Mouse (Mus musculus): Measurements from ENCODE around the gene Clcnka. TPM values are rescaled to one million over a fixed set of nuclear protein-coding genes. Genes with fewer than 3 reads are reported as not detected.

The Clcnka gene
- 0.05 and 0.06 TPM in 2 replicates for polyA plus RNA-seq (2015; fragmentation: Nextera tagmentation; extraction: Ambion mirVana)

DNA sequence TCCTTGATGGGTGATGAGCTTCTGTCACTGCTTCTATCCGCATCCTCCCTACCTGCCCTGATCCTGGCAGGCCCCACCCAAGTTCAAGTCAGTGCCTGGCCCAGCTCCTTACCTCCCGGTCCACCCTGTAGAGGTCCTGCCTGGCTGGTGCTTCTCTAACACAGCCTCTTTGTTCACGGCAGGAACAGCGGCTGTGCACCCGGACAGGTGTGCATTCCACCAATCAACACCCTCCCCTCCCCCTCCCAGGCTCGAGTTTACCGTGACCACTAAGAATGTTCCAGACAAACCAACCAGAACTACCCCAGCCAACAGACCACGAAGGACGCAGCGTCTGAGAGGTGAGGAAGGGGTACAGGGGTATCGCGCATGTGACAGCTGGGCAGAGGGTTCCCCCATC is at the start of gene Clcnka:
Gene Clcnka, minus strand, starts transcription at position 180 of the 400 bp plus-strand sequence.
- no peak for ATAC-seq (replicated peaks; ENCODE audit: insufficient number of reproducible peaks, insufficient read depth, low FRiP score, low read depth)
- no peak within 1 kb of the TSS for H3K4me3 ChIP-seq
- H3K27me3 ChIP-seq, result 0 out of 2 replicates have a peak, but pooled peaks cover under 1% of the 10 kb centered on the region
- H3K9ac ChIP-seq, result no peak within 1 kb of the TSS
- H3K9me3 ChIP-seq (replicated peaks), result no peaks in the 10 kb centered on the region
- WGBS, result 46% methylated on average over 12 of the region's 12 CpGs
- no peak within 1 kb of the TSS for H3K4me2 ChIP-seq
- H3K4me1 ChIP-seq (replicated peaks), result peaks cover 6% of the 10 kb centered on the region
- H3K36me3 ChIP-seq, result no peaks in the 10 kb centered on the region
- no peak within 1 kb of the TSS for H3K27ac ChIP-seq

- H3K4me2 ChIP-seq, result 0 out of 2 replicates have a peak overlapping the region, but pooled peaks have one; percentile 88
- H3K36me3 ChIP-seq, result peaks cover 9% of the 10 kb centered on the region; the same call in 1 of the 2 replicates
- peaks cover 21% of the 10 kb centered on the region for H3K4me1 ChIP-seq (replicated peaks)
- H3K9me3 ChIP-seq (replicated peaks), result no peaks in the 10 kb centered on the region
- 64% methylated on average over 7 of the region's 7 CpGs for WGBS
- no peak overlapping the region for H3K4me3 ChIP-seq
- no peak overlapping the region for H3K27ac ChIP-seq
- H3K9ac ChIP-seq, result no peak overlapping the region
- ATAC-seq (replicated peaks; ENCODE audit: insufficient number of reproducible peaks, insufficient read depth, low FRiP score, low read depth), result no peak
- H3K27me3 ChIP-seq, result no peaks in the 10 kb centered on the region
These were observed 47.7 kb upstream of the Clcnka start for GRCm38 (mm10) chr4:141446211-141446610.

DNA sequence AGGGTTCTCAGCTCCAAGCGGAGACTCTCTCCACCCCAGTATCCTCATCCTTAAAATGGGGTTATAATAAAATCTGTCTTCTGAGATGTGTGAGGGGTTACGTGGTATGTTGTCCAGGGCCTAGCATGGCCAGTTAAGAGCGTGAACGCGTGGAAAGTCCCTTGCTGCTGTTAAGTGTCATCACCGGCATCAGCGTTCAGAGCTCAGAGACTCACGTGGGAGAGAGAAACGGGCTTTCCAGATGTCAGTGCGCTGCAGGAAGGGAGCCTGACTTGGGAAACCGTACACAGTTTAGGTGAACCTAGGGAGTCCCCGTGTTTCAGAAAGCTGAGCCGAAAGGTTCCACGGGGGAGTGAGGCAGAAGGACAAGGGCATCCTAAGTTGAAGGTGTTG is 46.8 kb upstream of the Clcnka start:
- no peaks in the 10 kb centered on the region for H3K9me3 ChIP-seq (replicated peaks)
- H3K4me3 ChIP-seq, result peak overlapping the region; percentile 90
- H3K9ac ChIP-seq, result peak overlapping the region; percentile 92
- H3K4me1 ChIP-seq (replicated peaks), result peaks cover 21% of the 10 kb centered on the region
- 12% methylated on average over 14 of the region's 14 CpGs for WGBS
- H3K27me3 ChIP-seq, result no peaks in the 10 kb centered on the region
- H3K36me3 ChIP-seq, result peaks cover 9% of the 10 kb centered on the region; the same call in 1 of the 2 replicates
- no peak for ATAC-seq (replicated peaks; ENCODE audit: insufficient number of reproducible peaks, insufficient read depth, low FRiP score, low read depth)
- peak overlapping the region; percentile 88 for H3K4me2 ChIP-seq
- 0 out of 2 replicates have a peak overlapping the region, but pooled peaks have one; percentile 76 for H3K27ac ChIP-seq

- Histone ChIP-seq H3K27me3 (no peaks in the 10 kb centered on the region), H3K36me3 (peaks cover 9% of the 10 kb centered on the region; the same call in 1 of the 2 replicates), H3K4me2 (peak within 1 kb of the TSS; percentile 88), H3K4me1 (replicated peaks) (peaks cover 21% of the 10 kb centered on the region), H3K9ac (peak within 1 kb of the TSS; percentile 92), H3K4me3 (peak within 1 kb of the TSS; percentile 90), H3K27ac (peak within 1 kb of the TSS; percentile 76), H3K9me3 (replicated peaks) (no peaks in the 10 kb centered on the region)
- peak; percentile 86 for ATAC-seq (replicated peaks; ENCODE audit: insufficient number of reproducible peaks, insufficient read depth, low FRiP score, low read depth)
- under 1% methylated on average over 87 of the region's 102 CpGs for WGBS
These were observed 46.2 kb upstream of the Clcnka start, which contains the start of gene Zbtb17 for GRCm38 (mm10) chr4:141444451-141445327. Zbtb17 (plus strand) TSS chr4:141444654.

DNA sequence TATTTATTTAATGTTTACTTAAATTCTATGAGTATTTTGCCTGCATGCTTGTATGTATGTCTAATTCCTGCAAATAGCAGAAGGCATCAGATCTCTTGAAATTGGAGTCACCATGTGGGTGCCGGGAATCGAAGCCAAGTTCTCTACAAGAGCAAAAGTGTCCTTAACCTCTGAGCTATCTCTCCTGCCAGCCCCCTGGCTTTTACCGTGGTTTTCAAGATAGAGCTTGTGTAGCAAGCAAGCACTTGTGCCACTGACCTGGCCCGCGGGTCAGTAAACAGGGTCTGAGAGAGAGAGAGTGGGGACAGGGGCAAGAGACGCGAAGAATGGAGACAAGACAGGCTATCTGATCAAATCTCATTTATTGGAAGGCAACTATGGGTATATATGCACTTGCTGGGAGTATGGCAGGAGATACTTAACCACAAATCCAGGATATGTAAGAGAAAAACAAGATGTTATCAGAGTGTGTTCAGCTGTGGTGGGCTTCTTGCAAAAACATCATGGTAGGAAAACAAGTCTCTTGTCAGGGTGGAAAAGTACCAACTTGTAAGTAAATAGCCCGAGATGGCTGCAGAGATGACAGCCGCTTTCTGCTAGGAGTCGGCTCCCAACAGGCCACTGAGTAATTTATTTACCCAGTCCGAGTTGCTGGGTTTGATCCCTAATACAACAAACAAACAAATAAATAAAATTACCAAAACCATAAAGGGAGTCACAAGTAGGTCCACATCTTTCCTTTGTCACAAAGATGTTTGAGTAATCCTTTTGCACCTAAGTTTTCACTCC is 45.3 kb upstream of the Clcnka start:
- ATAC-seq (replicated peaks; ENCODE audit: insufficient number of reproducible peaks, insufficient read depth, low FRiP score, low read depth), result no peak
- Histone ChIP-seq H3K4me3 (peak overlapping the region; percentile 90), H3K4me2 (peak overlapping the region; percentile 70), H3K9me3 (replicated peaks) (no peaks in the 10 kb centered on the region), H3K4me1 (replicated peaks) (peaks cover 21% of the 10 kb centered on the region), H3K9ac (peak overlapping the region; percentile 92), H3K27ac (0 out of 2 replicates have a peak overlapping the region, but pooled peaks have one; percentile 19), H3K36me3 (peaks cover 9% of the 10 kb centered on the region; the same call in 1 of the 2 replicates), H3K27me3 (no peaks in the 10 kb centered on the region)
- 44% methylated on average over 11 of the region's 11 CpGs for WGBS

GRCm38 (mm10) chr4:141440877-141441276 is 42.4 kb upstream of the Clcnka start:
- H3K9ac ChIP-seq, result no peak overlapping the region
- H3K27ac ChIP-seq, result no peak overlapping the region
- H3K9me3 ChIP-seq (replicated peaks), result no peaks in the 10 kb centered on the region
- peaks cover 16% of the 10 kb centered on the region for H3K4me1 ChIP-seq (replicated peaks)
- H3K27me3 ChIP-seq, result no peaks in the 10 kb centered on the region
- no peak for ATAC-seq (replicated peaks; ENCODE audit: insufficient number of reproducible peaks, insufficient read depth, low FRiP score, low read depth)
- no peak overlapping the region for H3K4me3 ChIP-seq
- no peaks in the 10 kb centered on the region for H3K36me3 ChIP-seq
- no peak overlapping the region for H3K4me2 ChIP-seq

- H3K27ac ChIP-seq, result no peak overlapping the region
These were observed 40.7 kb upstream of the Clcnka start for GRCm38 (mm10) chr4:141439083-141439803.

DNA sequence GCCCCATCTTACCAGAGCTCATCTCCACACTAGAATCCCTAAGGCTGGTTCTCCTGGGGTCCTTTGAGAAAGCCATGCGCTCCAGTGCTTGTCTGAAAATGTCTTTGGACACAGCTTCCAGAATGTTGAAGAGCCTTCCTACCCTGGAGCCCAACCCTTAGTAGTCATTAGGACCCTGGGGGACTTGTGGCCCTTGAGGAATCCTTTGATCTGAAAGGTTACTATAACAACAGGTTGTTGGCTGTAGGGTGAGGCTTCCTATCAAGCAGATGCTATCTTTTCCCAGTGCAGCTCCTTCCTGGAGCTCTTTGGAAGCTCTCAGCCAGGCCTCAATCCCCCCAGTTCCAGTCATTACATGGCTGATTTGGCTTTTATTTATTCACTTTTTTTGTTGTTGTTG is 37.5 kb upstream of the Clcnka start, which contains the start of gene Srarp:
Gene Srarp, minus strand, starts transcription at position 132 of the 400 bp plus-strand sequence.
- H3K36me3 ChIP-seq, result no peaks in the 10 kb centered on the region
- H3K4me3 ChIP-seq, result no peak within 1 kb of the TSS
- no peaks in the 10 kb centered on the region for H3K9me3 ChIP-seq (replicated peaks)
- H3K27ac ChIP-seq, result no peak within 1 kb of the TSS
- no peaks in the 10 kb centered on the region for H3K27me3 ChIP-seq
- no peaks in the 10 kb centered on the region for H3K4me1 ChIP-seq (replicated peaks)
- ATAC-seq (replicated peaks; ENCODE audit: insufficient number of reproducible peaks, insufficient read depth, low FRiP score, low read depth), result no peak
- no peak within 1 kb of the TSS for H3K9ac ChIP-seq
- H3K4me2 ChIP-seq, result no peak within 1 kb of the TSS
- 74% methylated on average over 1 of the region's 1 CpGs for whole genome bisulfite sequencing

More at GRCm38 (mm10) chr4:141439083-141439803, 40.7 kb upstream of the Clcnka start:
- Histone ChIP-seq H3K4me2 (no peak overlapping the region), H3K36me3 (no peaks in the 10 kb centered on the region), H3K4me1 (replicated peaks) (peaks cover 8% of the 10 kb centered on the region), H3K4me3 (no peak overlapping the region), H3K27me3 (no peaks in the 10 kb centered on the region), H3K9ac (no peak overlapping the region), H3K9me3 (replicated peaks) (no peaks in the 10 kb centered on the region)
- no peak for ATAC-seq (replicated peaks; ENCODE audit: insufficient number of reproducible peaks, insufficient read depth, low FRiP score, low read depth)
- 78% methylated on average over 12 of the region's 12 CpGs for WGBS

GRCm38 (mm10) chr4:141433191-141433590 is 34.7 kb upstream of the Clcnka start:
- no peak overlapping the region for H3K4me3 ChIP-seq
- no peak overlapping the region for H3K27ac ChIP-seq
- no peaks in the 10 kb centered on the region for H3K4me1 ChIP-seq (replicated peaks)
- H3K36me3 ChIP-seq, result no peaks in the 10 kb centered on the region
- no peak overlapping the region for H3K4me2 ChIP-seq
- no peak overlapping the region for H3K9ac ChIP-seq
- WGBS, result 82% methylated on average over 18 of the region's 18 CpGs
- no peak for ATAC-seq (replicated peaks; ENCODE audit: insufficient number of reproducible peaks, insufficient read depth, low FRiP score, low read depth)
- H3K9me3 ChIP-seq (replicated peaks), result no peaks in the 10 kb centered on the region
- H3K27me3 ChIP-seq, result no peaks in the 10 kb centered on the region

DNA sequence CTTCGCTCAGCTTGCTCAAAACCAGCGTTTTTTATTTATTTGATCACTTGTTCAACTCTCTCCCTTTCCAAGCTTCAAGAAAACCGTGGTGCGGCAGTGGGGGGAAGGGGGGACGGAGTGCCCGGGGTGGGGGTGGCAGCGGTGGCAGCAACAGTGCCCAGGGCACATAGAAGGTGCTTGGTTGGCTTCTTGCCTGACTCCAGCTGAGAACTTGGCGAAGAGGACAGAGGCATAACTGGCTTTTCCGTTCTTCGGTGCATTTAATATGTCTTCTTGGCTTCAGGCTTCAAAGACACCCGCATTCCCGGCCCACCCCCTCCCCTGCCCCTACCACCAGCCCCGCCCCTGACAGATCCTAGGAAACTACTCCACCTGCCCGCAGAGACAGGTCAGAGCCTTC is 34.1 kb upstream of the Clcnka start:
- no peak overlapping the region for H3K9ac ChIP-seq
- no peak for ATAC-seq (replicated peaks; ENCODE audit: insufficient number of reproducible peaks, insufficient read depth, low FRiP score, low read depth)
- no peaks in the 10 kb centered on the region; the same call in 1 of the 2 replicates for H3K4me1 ChIP-seq (replicated peaks)
- WGBS, result 55% methylated on average over 14 of the region's 14 CpGs
- H3K36me3 ChIP-seq, result no peaks in the 10 kb centered on the region
- no peaks in the 10 kb centered on the region for H3K27me3 ChIP-seq
- no peak overlapping the region for H3K4me2 ChIP-seq
- no peak overlapping the region for H3K4me3 ChIP-seq
- no peaks in the 10 kb centered on the region for H3K9me3 ChIP-seq (replicated peaks)
- no peak overlapping the region for H3K27ac ChIP-seq
